Mouse (Mus musculus) heart, postnatal 10 days (tissue): Measurements from ENCODE around the gene Numa1. TPM values are rescaled to one million over a fixed set of nuclear protein-coding genes. Genes with fewer than 3 reads are reported as not detected.
"Not testable (repeated sequence)": the region's sequence is repeated elsewhere in the genome, so short reads cannot be mapped to it uniquely, and the experiment has no call there.

Experiments
- DNase-seq, 2 experiments: peaks; one replicate each; pipeline ENCODE4 v3.0.0; 2021
- intact Hi-C: fragments of 180-260 bp; cut with DNase I; formaldehyde crosslinking; loops from one replicate; pipeline ENCODE4 v1.15.1; 2025
- total RNA-seq, 2 experiments: library from RNA; stranded (reverse); gene quantifications; 2 replicates each; pipeline ENCODE4 v1.2.3; 2021

Gene Numa1
- total RNA-seq, 2 experiments from 2014 or later = 97.4 to 113 TPM

GRCm38 (mm10) chr7:102025187-102026119, 91.5 kb downstream of the Numa1 start:
- intact Hi-C loops = no loop called here
- no peak for DNase-seq

- intact Hi-C loops = no loop called here
Measured at GRCm38 (mm10) chr7:102034904-102035303, 101.0 kb downstream of the Numa1 start.

DNA sequence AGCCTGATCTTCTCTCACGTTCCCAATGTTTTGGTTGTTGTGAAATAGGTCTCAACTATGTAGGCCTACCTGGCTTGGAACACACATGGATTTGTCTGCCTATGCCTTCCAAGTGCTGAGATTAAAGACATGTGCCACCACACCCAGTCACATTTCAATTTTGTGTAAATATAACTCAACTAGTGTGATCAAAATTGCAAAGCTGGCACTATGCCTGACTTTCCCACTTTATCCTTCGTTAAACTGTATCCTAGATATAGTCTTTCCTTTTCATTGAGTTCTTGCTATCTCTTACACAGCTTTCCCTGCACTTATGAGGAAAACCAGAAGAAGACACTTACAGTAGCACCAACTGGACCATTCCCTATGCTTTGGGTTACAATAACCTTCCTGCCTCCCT, 101.6 kb downstream of the Numa1 start:
- intact Hi-C loops = no loop called here
- DNase-seq = no peak

More at GRCm38 (mm10) chr7:102034904-102035303, 101.0 kb downstream of the Numa1 start:
- no peak for DNase-seq

GRCm38 (mm10) chr7:102037318-102037717, 103.4 kb downstream of the Numa1 start:
- intact Hi-C loops = no loop called here

DNA sequence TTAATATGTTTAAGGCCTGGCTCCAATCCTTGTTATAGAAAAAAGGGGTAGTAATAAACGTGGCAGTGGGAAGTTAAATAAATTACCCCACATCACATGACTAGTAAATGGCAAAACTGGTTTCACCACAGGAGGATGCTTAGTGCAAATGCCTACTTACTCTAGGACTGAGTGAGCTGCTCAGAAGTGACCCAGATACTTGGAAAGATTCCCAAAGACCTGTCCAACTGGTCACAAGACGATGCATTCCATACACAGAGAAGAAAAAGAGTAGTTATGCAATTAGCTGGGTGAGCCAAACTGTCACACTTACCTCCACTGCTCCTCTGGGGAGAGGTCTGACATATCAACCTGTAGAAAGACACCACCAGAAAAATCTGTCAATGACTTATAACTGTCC, 108.4 kb downstream of the Numa1 start:
- intact Hi-C loops = no loop called here
- no peak for DNase-seq

More at GRCm38 (mm10) chr7:102037318-102037717, 103.4 kb downstream of the Numa1 start:
- no peak for DNase-seq

GRCm38 (mm10) chr7:102048524-102048923, 114.6 kb downstream of the Numa1 start:
- intact Hi-C loops, DNase-seq: not testable (repeated sequence)

DNA sequence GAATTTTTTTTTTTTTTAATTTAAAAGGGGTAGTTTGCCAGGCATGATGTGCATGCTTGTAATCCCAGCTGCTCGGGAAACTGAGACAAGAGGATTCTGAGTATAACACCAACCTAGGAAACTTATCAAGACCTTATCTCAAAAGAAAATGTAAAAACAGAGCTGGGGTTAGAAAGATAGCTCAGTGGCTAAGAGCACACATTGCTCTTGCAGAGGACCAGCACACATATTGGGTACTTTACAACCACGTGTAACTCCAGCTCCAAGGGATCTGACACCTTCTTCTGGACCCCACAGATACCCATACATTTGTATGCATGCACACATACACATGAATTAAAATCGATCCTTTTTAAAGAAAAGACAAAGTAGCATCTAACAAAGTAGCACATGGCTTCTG, 127.4 kb downstream of the Numa1 start:
- DNase-seq = no peak
- intact Hi-C loops = loop anchor here (5.0 kb wide), 1 partner anchor 129 kb away; the partner anchor contains the start of genes Lrrc51 and Numa1

GRCm38 (mm10) chr7:102062203-102062602, 128.3 kb downstream of the Numa1 start:
- intact Hi-C loops = loop anchor here (5.0 kb wide), 1 partner anchor 130 kb away; the partner anchor contains the start of genes Lrrc51 and Numa1
- no peak for DNase-seq

DNA sequence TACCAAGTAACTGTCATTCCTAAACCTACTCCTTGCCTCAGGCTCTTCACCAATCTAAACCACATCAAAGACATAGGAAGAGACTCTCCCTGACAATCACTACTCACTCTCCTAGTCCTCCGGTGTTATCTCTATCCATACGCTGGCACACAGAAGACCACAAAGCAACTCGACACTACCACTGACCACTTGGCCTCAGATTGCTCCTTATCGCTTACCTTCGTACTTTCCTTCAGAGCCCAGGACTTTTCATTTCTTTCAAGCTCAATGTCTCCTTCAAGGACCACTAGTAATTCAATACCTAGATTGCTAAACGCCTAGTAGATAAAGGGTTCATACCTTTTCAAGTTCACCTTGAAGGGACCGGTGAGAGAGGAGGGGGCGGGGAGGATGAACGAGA, 130.0 kb downstream of the Numa1 start:
- intact Hi-C loops = loop anchor here (2.0 to 5.0 kb wide), 2 partner anchors 65 to 132 kb away; partner anchors contain the start of genes Lrrc51 and Numa1
- no peak for DNase-seq

Other genes with a start within 250 kb of the Numa1 start
- under 1 TPM; 0.42 to 0.48 TPM for gene Phox2a, start 115.8 kb upstream of the Numa1 start, total RNA-seq
- gene Inppl1, start 95.9 kb upstream of the Numa1 start, total RNA-seq = 100 to 1,000 TPM; 135 to 140 TPM
- 1 to 10 TPM; 2.3 to 3.8 TPM for gene Folr2, start 76.9 kb upstream of the Numa1 start, total RNA-seq
- gene Anapc15, start 70.4 kb upstream of the Numa1 start, total RNA-seq = 10 to 100 TPM; 21.5 to 28.7 TPM
- gene Folr1, start 63.3 kb upstream of the Numa1 start, total RNA-seq = 1 to 10 TPM in 1 of 2 experiments, under 1 TPM in 1; 0.72 to 1.2 TPM
- 100 to 1,000 TPM in 1 of 2 experiments, 10 to 100 TPM in 1; 99.8 to 107 TPM for gene Lamtor1, start 28.2 kb upstream of the Numa1 start, total RNA-seq
- not detected for gene Tomt, start 27.8 kb upstream of the Numa1 start, total RNA-seq
- gene Lrrc51, start 216 bp upstream of the Numa1 start, total RNA-seq = 1 to 10 TPM; 2.4 to 2.9 TPM
- 1 to 10 TPM; 4.4 to 5.7 TPM for gene Il18bp, start 84.6 kb downstream of the Numa1 start, total RNA-seq
- gene Rnf121, start 131.4 kb downstream of the Numa1 start, total RNA-seq = 10 to 100 TPM; 20.4 to 24.3 TPM
- 10 to 100 TPM in 1 of 2 experiments, 1 to 10 TPM in 1; 9.6 to 10.9 TPM for gene Xndc1, start 131.4 kb downstream of the Numa1 start, total RNA-seq
- gene Xntrpc, start 131.6 kb downstream of the Numa1 start, total RNA-seq = under 1 TPM; 0.81 to 0.92 TPM
- gene Trpc2, start 149.0 kb downstream of the Numa1 start, total RNA-seq = under 1 TPM in 1 of 2 experiments, not detected in 1; 0.20 TPM
- 10 to 100 TPM; 44.2 to 46.2 TPM for gene Art1, start 167.6 kb downstream of the Numa1 start, total RNA-seq
- gene Art5, start 175.4 kb downstream of the Numa1 start, total RNA-seq = 1 to 10 TPM; 1.5 to 2.1 TPM
- gene Chrna10, start 182.7 kb downstream of the Numa1 start, total RNA-seq = under 1 TPM; 0.10 to 0.30 TPM